Mouse (Mus musculus): ENCODE measurements around the gene Dck. TPM values are rescaled to one million over a fixed set of nuclear protein-coding genes. Genes with fewer than 3 reads are reported as not detected.
"Not testable (repeated sequence)": the region's sequence is repeated elsewhere in the genome, so short reads cannot be mapped to it uniquely, and the experiment has no call there.

The Dck gene
- polyA plus RNA-seq (2016; fragmentation: Nextera tagmentation; extraction: Ambion mirVana) = 93.0 and 103 TPM in 2 replicates

- H3K36me3 ChIP-seq = peaks cover 31% of the 10 kb centered on the region
- WGBS = under 1% methylated on average over 51 of the region's 51 CpGs
- H3K27me3 ChIP-seq (ENCODE audit: insufficient read depth, poor library complexity, severe bottlenecking) = no peaks in the 10 kb centered on the region
Observed at GRCm38 (mm10) chr5:88764987-88765481, at the start of gene Dck. TSS of gene Dck (plus strand) at chr5:88764996.

GRCm38 (mm10) chr5:88716983-88717382, 47.8 kb upstream of the Dck start:
- no peak for DNase-seq (ENCODE audit: low spot score)
- H3K4me3 ChIP-seq = no peak overlapping the region
- WGBS = 81% methylated on average over 2 of the region's 2 CpGs
- peaks cover 14% of the 10 kb centered on the region for H3K4me1 ChIP-seq (replicated peaks)
- H3K9me3 ChIP-seq = no peaks in the 10 kb centered on the region
- H3K27ac ChIP-seq = no peak overlapping the region
- no peaks in the 10 kb centered on the region for H3K27me3 ChIP-seq (ENCODE audit: insufficient read depth, poor library complexity, severe bottlenecking)
- no peaks in the 10 kb centered on the region for H3K36me3 ChIP-seq

More at GRCm38 (mm10) chr5:88764987-88765481, at the start of gene Dck:
- Histone ChIP-seq H3K4me1 (replicated peaks) (peaks cover 24% of the 10 kb centered on the region), H3K27ac (peak within 1 kb of the TSS; percentile 96), H3K9me3 (no peaks in the 10 kb centered on the region), H3K4me3 (peak within 1 kb of the TSS; percentile 79)
- DNase-seq (ENCODE audit: low spot score) = peak; percentile 100

GRCm38 (mm10) chr5:88720116-88721002, 44.4 kb upstream of the Dck start, which contains the start of gene Mob1b:
TSS of gene Mob1b (plus strand) at chr5:88720855.
- peak within 1 kb of the TSS; percentile 77 for H3K4me3 ChIP-seq
- WGBS = under 1% methylated on average over 54 of the region's 54 CpGs
- H3K27me3 ChIP-seq (ENCODE audit: insufficient read depth, poor library complexity, severe bottlenecking) = no peaks in the 10 kb centered on the region
- peak within 1 kb of the TSS; percentile 96 for H3K27ac ChIP-seq
- H3K9me3 ChIP-seq = no peaks in the 10 kb centered on the region
- H3K36me3 ChIP-seq = 0 out of 2 replicates have a peak, but pooled peaks cover 1% of the 10 kb centered on the region
- H3K4me1 ChIP-seq (replicated peaks) = peaks cover 23% of the 10 kb centered on the region
- DNase-seq (ENCODE audit: low spot score) = peak; percentile 96

- peak overlapping the region; percentile 96 for H3K27ac ChIP-seq
- WGBS = under 1% methylated on average over 38 of the region's 38 CpGs
- DNase-seq (ENCODE audit: low spot score) = no peak
- H3K9me3 ChIP-seq = no peaks in the 10 kb centered on the region
- H3K4me1 ChIP-seq (replicated peaks) = peaks cover 23% of the 10 kb centered on the region
- H3K27me3 ChIP-seq (ENCODE audit: insufficient read depth, poor library complexity, severe bottlenecking) = no peaks in the 10 kb centered on the region
- peak overlapping the region; percentile 77 for H3K4me3 ChIP-seq
- H3K36me3 ChIP-seq = peaks cover 7% of the 10 kb centered on the region; the same call in 1 of the 2 replicates
Observed at GRCm38 (mm10) chr5:88721003-88721475, 43.8 kb upstream of the Dck start.

- H3K4me1 ChIP-seq (replicated peaks) = peaks cover 23% of the 10 kb centered on the region
- WGBS = 5% methylated on average over 31 of the region's 31 CpGs
- DNase-seq (ENCODE audit: low spot score) = peak; percentile 51
- peak overlapping the region; percentile 77 for H3K4me3 ChIP-seq
- H3K27ac ChIP-seq = peak overlapping the region; percentile 96
- peaks cover 8% of the 10 kb centered on the region; the same call in 1 of the 2 replicates for H3K36me3 ChIP-seq
- no peaks in the 10 kb centered on the region for H3K27me3 ChIP-seq (ENCODE audit: insufficient read depth, poor library complexity, severe bottlenecking)
- no peaks in the 10 kb centered on the region for H3K9me3 ChIP-seq
Observed at GRCm38 (mm10) chr5:88721565-88722212, 43.1 kb upstream of the Dck start.

- WGBS = 57% methylated on average over 4 of the region's 4 CpGs
- no peak for DNase-seq (ENCODE audit: low spot score)
- H3K27ac ChIP-seq = peak overlapping the region; percentile 96
Observed at GRCm38 (mm10) chr5:88722213-88722600, 42.6 kb upstream of the Dck start.

GRCm38 (mm10) chr5:88724030-88724429, 40.8 kb upstream of the Dck start:
- no peak overlapping the region for H3K27ac ChIP-seq

More at GRCm38 (mm10) chr5:88722213-88722600, 42.6 kb upstream of the Dck start:
- peaks cover 23% of the 10 kb centered on the region for H3K4me1 ChIP-seq (replicated peaks)
- no peaks in the 10 kb centered on the region for H3K9me3 ChIP-seq
- peak overlapping the region; percentile 77 for H3K4me3 ChIP-seq
- H3K36me3 ChIP-seq = peaks cover 8% of the 10 kb centered on the region; the same call in 1 of the 2 replicates
- H3K27me3 ChIP-seq (ENCODE audit: insufficient read depth, poor library complexity, severe bottlenecking) = no peaks in the 10 kb centered on the region

GRCm38 (mm10) chr5:88727593-88728144, 37.1 kb upstream of the Dck start:
- Histone ChIP-seq H3K9me3 (no peaks in the 10 kb centered on the region), H3K4me1 (replicated peaks) (peaks cover 3% of the 10 kb centered on the region), H3K36me3 (peaks cover 14% of the 10 kb centered on the region; the same call in 1 of the 2 replicates), H3K27me3 (ENCODE audit: insufficient read depth, poor library complexity, severe bottlenecking) (no peaks in the 10 kb centered on the region), H3K4me3 (no peak overlapping the region), H3K27ac (no peak overlapping the region)
- WGBS = 85% methylated on average over 3 of the region's 3 CpGs
- DNase-seq (ENCODE audit: low spot score) = no peak

More at GRCm38 (mm10) chr5:88724030-88724429, 40.8 kb upstream of the Dck start:
- H3K36me3 ChIP-seq = peaks cover 8% of the 10 kb centered on the region; the same call in 1 of the 2 replicates
- no peaks in the 10 kb centered on the region for H3K9me3 ChIP-seq
- peaks cover 23% of the 10 kb centered on the region for H3K4me1 ChIP-seq (replicated peaks)
- no peaks in the 10 kb centered on the region for H3K27me3 ChIP-seq (ENCODE audit: insufficient read depth, poor library complexity, severe bottlenecking)
- DNase-seq (ENCODE audit: low spot score) = no peak
- H3K4me3 ChIP-seq = no peak overlapping the region
- 82% methylated on average over 3 of the region's 3 CpGs for WGBS

GRCm38 (mm10) chr5:88734786-88735185, 30.0 kb upstream of the Dck start:
- Histone ChIP-seq H3K9me3 (no peaks in the 10 kb centered on the region), H3K4me1 (replicated peaks) (no peaks in the 10 kb centered on the region), H3K27ac (no peak overlapping the region), H3K36me3 (peaks cover 5% of the 10 kb centered on the region), H3K27me3 (ENCODE audit: insufficient read depth, poor library complexity, severe bottlenecking) (no peaks in the 10 kb centered on the region), H3K4me3 (no peak overlapping the region)
- 93% methylated on average over 2 of the region's 2 CpGs for WGBS
- no peak for DNase-seq (ENCODE audit: low spot score)

- not testable (repeated sequence) for H3K27ac ChIP-seq; H3K4me3 ChIP-seq; H3K9me3 ChIP-seq; DNase-seq (ENCODE audit: low spot score); H3K27me3 ChIP-seq (ENCODE audit: insufficient read depth, poor library complexity, severe bottlenecking); H3K4me1 ChIP-seq (replicated peaks)
- WGBS = 96% methylated on average over 1 of the region's 1 CpGs
- peaks cover 43% of the 10 kb centered on the region for H3K36me3 ChIP-seq
Observed at GRCm38 (mm10) chr5:88741065-88741464, 23.7 kb upstream of the Dck start.

- Histone ChIP-seq H3K36me3 (peaks cover 42% of the 10 kb centered on the region), H3K4me1 (replicated peaks) (no peaks in the 10 kb centered on the region), H3K27ac (no peak overlapping the region), H3K27me3 (ENCODE audit: insufficient read depth, poor library complexity, severe bottlenecking) (no peaks in the 10 kb centered on the region), H3K4me3 (no peak overlapping the region), H3K9me3 (no peaks in the 10 kb centered on the region)
- no peak for DNase-seq (ENCODE audit: low spot score)
- WGBS = 87% methylated on average over 1 of the region's 1 CpGs
Observed at GRCm38 (mm10) chr5:88747774-88748173, 17.0 kb upstream of the Dck start.

GRCm38 (mm10) chr5:88753199-88753598, 11.6 kb upstream of the Dck start:
- H3K4me3 ChIP-seq = no peak overlapping the region
- 93% methylated on average over 4 of the region's 4 CpGs for WGBS
- H3K27me3 ChIP-seq (ENCODE audit: insufficient read depth, poor library complexity, severe bottlenecking) = no peaks in the 10 kb centered on the region
- peaks cover 58% of the 10 kb centered on the region for H3K36me3 ChIP-seq
- DNase-seq (ENCODE audit: low spot score) = no peak
- no peak overlapping the region for H3K27ac ChIP-seq
- H3K4me1 ChIP-seq (replicated peaks) = no peaks in the 10 kb centered on the region
- no peaks in the 10 kb centered on the region for H3K9me3 ChIP-seq
